Mouse (Mus musculus) right cerebral cortex, postnatal 14 days (tissue): Measurements from ENCODE around the gene Meis1.

Source experiments
- DNase-seq: peaks from one replicate; pipeline ENCODE4 v3.0.0; 2022

Meis1 gene

GRCm38 (mm10) chr11:18904285-18904684 lies 114.5 kb downstream of the Meis1 start:
- no peak for DNase-seq

GRCm38 (mm10) chr11:18900489-18900888 lies 118.3 kb downstream of the Meis1 start:
- no peak for DNase-seq

GRCm38 (mm10) chr11:18898862-18899261 lies 119.9 kb downstream of the Meis1 start:
- no peak for DNase-seq

GRCm38 (mm10) chr11:18897921-18898646 lies 120.7 kb downstream of the Meis1 start:
- DNase-seq: no peak

- DNase-seq: no peak
These were observed 121.5 kb downstream of the Meis1 start for GRCm38 (mm10) chr11:18897250-18897649.

- DNase-seq: no peak
These were observed 126.3 kb downstream of the Meis1 start for GRCm38 (mm10) chr11:18892470-18892869.

GRCm38 (mm10) chr11:18889139-18889538 lies 129.6 kb downstream of the Meis1 start:
- no peak for DNase-seq

GRCm38 (mm10) chr11:18888651-18889050 lies 130.1 kb downstream of the Meis1 start:
- no peak for DNase-seq

GRCm38 (mm10) chr11:18885729-18886325 lies 133.0 kb downstream of the Meis1 start:
- DNase-seq: no peak

- DNase-seq: no peak
These were observed 133.6 kb downstream of the Meis1 start for GRCm38 (mm10) chr11:18885036-18885728.

GRCm38 (mm10) chr11:18883987-18884386 lies 134.8 kb downstream of the Meis1 start:
- DNase-seq: no peak

- DNase-seq: no peak
These were observed 135.3 kb downstream of the Meis1 start for GRCm38 (mm10) chr11:18883507-18883881.

GRCm38 (mm10) chr11:18882747-18883506 lies 135.9 kb downstream of the Meis1 start:
- DNase-seq: no peak

- DNase-seq: no peak
These were observed 136.5 kb downstream of the Meis1 start for GRCm38 (mm10) chr11:18882315-18882714.

- no peak for DNase-seq
These were observed 138.0 kb downstream of the Meis1 start for GRCm38 (mm10) chr11:18880806-18881205.

- no peak for DNase-seq
These were observed 139.3 kb downstream of the Meis1 start for GRCm38 (mm10) chr11:18879456-18879818.

- no peak for DNase-seq
These were observed 139.9 kb downstream of the Meis1 start for GRCm38 (mm10) chr11:18878748-18879455.

GRCm38 (mm10) chr11:18878016-18878415 lies 140.8 kb downstream of the Meis1 start:
- DNase-seq: no peak

GRCm38 (mm10) chr11:18877626-18878011 lies 141.2 kb downstream of the Meis1 start:
- peak; percentile 25 for DNase-seq

- peak; percentile 7 for DNase-seq
These were observed 141.7 kb downstream of the Meis1 start for GRCm38 (mm10) chr11:18876886-18877625.

- DNase-seq: no peak
These were observed 142.6 kb downstream of the Meis1 start for GRCm38 (mm10) chr11:18875911-18876885.
